Mouse (Mus musculus): ENCODE data around the gene Cd37. TPM values are rescaled to one million over a fixed set of nuclear protein-coding genes. Genes with fewer than 3 reads are reported as not detected.

Gene Cd37
- polyA plus RNA-seq, 1 experiment from 2014 or later: 1.4 TPM

DNA sequence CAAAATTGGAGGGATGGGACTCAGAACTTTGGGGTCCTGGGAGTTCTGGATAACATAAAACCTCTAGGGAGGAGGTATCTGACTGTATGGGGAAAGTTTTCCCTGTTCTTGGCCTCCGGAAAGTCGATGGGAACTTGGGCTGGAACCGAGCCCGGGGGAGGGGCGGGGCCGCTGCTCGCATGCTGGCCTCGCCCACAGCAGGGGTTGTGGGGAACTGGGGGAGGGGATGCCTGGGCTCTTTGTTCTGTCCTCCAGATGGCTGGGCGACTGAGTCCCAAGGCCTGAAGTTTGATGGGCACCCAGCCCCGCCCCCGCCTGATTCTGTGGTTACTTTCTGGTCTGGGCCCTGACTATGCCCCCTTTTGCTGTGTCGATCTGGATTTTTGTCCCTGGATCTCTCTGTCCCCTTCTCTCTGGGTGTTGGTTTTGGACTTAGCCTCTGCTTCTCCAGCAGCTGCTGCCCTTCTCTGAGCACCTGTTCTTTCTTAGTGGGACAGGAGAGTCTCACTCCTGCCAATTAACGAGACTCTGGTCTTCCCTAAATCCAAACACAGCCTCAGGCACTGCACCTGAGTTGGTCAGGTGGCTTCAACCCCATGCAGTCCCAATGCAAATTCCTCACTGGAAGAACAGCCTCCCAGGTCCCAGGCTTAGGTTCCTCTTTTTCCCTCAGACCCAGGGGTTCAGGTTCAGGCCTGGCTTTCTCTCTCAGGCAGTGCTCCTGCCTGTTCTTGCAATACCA is 22.3 kb downstream of the Cd37 start:
- H3K27ac ChIP-seq (ENCODE audit: poor library complexity, severe bottlenecking): peak overlapping the region; percentile 94
- peak overlapping the region; percentile 87 for H3K9ac ChIP-seq
- H3K9me3 ChIP-seq (replicated peaks): no peaks in the 10 kb centered on the region
- H3K4me1 ChIP-seq (replicated peaks): peaks cover 35% of the 10 kb centered on the region
- H3K36me3 ChIP-seq: peaks cover 45% of the 10 kb centered on the region
- H3K27me3 ChIP-seq (replicated peaks): peaks cover 9% of the 10 kb centered on the region
- ATAC-seq (ENCODE audit: insufficient number of reproducible peaks, low FRiP score): peak; percentile 81
- H3K4me3 ChIP-seq: peak overlapping the region; percentile 62
- 2% methylated on average over 13 of the region's 13 CpGs for WGBS
- peak overlapping the region; percentile 90 for H3K4me2 ChIP-seq

DNA sequence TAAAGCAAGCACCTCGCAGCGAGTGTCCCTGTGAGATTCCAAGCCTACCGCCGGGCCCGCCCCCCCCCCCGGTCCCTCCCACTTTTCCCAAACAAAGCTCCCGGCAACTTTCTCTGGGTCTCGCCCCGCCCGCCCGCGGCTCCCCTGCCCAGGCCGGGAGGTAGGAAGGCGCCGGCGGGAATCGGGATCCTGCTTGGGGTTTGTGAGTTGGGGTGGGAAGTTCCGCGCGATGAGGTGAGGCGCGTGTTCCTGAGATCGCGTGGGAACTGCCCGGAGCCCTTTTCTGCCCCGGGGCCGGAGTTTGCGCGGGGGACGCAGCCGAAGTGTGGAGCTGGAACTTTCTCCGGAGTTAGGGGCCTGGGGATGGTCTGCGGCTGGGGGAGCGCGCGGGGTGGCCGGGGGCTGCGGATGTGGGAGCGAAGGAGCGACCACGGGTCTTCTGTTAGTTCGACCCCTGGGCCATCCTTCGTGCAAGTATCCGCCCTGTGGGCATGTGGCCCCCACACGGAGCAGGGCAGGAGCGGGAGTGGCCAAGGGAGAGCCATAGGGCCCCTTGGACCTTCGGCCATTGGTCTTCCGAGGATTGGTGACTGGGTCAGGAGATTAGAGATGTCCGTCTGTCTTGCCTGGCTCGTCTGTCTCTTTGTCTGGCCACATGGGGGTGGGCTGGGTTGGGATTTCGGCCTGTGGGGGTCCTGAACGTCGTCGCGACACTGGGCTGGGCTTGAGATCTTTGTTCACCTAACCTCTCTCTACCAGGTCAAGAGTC is 23.1 kb downstream of the Cd37 start, which contains the start of gene Tead2:
TSS of gene Tead2 (plus strand) at position 81 of the 769 bp plus-strand sequence.
- H3K9me3 ChIP-seq (replicated peaks): no peaks in the 10 kb centered on the region
- peaks cover 38% of the 10 kb centered on the region for H3K36me3 ChIP-seq
- peaks cover 39% of the 10 kb centered on the region for H3K4me1 ChIP-seq (replicated peaks)
- H3K9ac ChIP-seq: peak within 1 kb of the TSS; percentile 87
- under 1% methylated on average over 55 of the region's 55 CpGs for WGBS
- ATAC-seq (ENCODE audit: insufficient number of reproducible peaks, low FRiP score): peak; percentile 59
- H3K27me3 ChIP-seq (replicated peaks): peaks cover 16% of the 10 kb centered on the region
- H3K27ac ChIP-seq (ENCODE audit: poor library complexity, severe bottlenecking): peak within 1 kb of the TSS; percentile 94
- peak within 1 kb of the TSS; percentile 90 for H3K4me2 ChIP-seq
- H3K4me3 ChIP-seq: peak within 1 kb of the TSS; percentile 62

DNA sequence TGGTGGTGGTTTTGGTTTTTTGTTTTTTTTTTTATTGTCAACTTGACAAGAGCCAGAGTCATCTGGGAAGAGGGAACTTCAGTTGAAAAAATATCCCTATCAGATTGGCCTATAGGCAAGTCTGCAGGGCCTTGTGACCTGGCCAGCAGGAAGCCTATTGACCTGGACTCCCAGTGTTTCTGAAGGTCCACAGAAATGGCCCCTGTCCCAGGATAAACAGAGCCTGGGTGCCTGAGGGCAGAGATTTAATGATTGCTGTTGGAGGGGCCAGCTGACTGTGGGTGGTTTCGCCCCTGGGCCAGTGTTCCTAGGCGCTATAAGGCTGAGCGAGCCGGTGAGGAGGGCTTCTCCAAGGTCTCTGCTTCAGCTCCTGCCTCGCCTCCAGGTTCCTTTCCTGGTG is 25.2 kb downstream of the Cd37 start:
- H3K27ac ChIP-seq (ENCODE audit: poor library complexity, severe bottlenecking): no peak overlapping the region
- no peak overlapping the region for H3K9ac ChIP-seq
- WGBS: 73% methylated on average over 5 of the region's 5 CpGs

DNA sequence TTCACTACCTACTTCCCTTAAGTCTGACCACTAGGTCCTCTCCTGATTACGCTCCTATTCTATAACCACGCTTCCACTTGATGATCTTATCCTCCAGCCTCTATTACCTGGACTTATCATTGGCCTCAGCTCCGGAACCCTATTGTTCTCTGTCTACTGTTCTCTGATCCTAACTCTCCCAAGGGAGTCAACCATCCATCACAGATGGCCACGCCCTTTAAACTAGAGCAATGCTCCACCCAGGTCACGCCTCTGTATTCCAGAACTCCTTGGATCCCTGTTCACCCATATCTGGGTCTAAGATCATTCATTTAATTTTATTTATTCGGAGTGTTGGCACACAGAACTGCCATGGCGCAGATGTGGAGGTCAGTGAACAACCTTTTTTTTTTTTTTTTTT is 26.6 kb downstream of the Cd37 start:
- H3K27me3 ChIP-seq (replicated peaks): peaks cover 25% of the 10 kb centered on the region
- H3K9ac ChIP-seq: no peak overlapping the region
- H3K36me3 ChIP-seq: peaks cover 4% of the 10 kb centered on the region
- WGBS: 65% methylated on average over 7 of the region's 7 CpGs
- peak overlapping the region; percentile 52; the same call in 1 of the 2 replicates for H3K4me2 ChIP-seq
- H3K4me3 ChIP-seq: no peak overlapping the region
- peaks cover 16% of the 10 kb centered on the region for H3K4me1 ChIP-seq (replicated peaks)
- no peak overlapping the region for H3K27ac ChIP-seq (ENCODE audit: poor library complexity, severe bottlenecking)
- no peaks in the 10 kb centered on the region for H3K9me3 ChIP-seq (replicated peaks)
- no peak for ATAC-seq (ENCODE audit: insufficient number of reproducible peaks, low FRiP score)

More for the DNA sequence above, 25.2 kb downstream of the Cd37 start:
- H3K27me3 ChIP-seq (replicated peaks): peaks cover 25% of the 10 kb centered on the region
- peaks cover 29% of the 10 kb centered on the region for H3K4me1 ChIP-seq (replicated peaks)
- peaks cover 17% of the 10 kb centered on the region for H3K36me3 ChIP-seq
- no peak overlapping the region for H3K4me2 ChIP-seq
- H3K9me3 ChIP-seq (replicated peaks): no peaks in the 10 kb centered on the region
- H3K4me3 ChIP-seq: no peak overlapping the region
- no peak for ATAC-seq (ENCODE audit: insufficient number of reproducible peaks, low FRiP score)

DNA sequence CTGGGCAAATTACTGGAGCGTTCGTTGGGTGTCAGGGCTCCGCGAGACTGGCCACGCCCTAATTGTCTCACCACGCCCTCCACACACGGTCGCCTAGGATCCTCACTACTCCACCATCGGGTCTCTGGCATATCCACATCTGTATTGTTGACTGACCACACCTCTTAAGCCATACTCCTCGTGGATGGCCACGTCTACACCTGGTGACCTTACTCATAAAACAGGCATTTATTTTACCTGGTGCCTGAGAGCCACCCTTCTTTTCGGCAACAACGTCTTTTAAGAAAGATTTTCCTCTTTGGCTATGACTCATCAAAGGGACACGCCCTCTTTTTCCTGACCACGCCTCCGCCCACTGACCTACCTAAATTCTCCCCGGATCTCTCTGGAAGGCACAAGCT is 27.1 kb downstream of the Cd37 start, which contains the start of gene Dkkl1:
TSS of gene Dkkl1 (minus strand) at position 297 of the 401 bp plus-strand sequence.
- H3K36me3 ChIP-seq: no peaks in the 10 kb centered on the region
- peak within 1 kb of the TSS; percentile 14; the same call in 1 of the 2 replicates for H3K4me3 ChIP-seq
- no peak within 1 kb of the TSS for H3K27ac ChIP-seq (ENCODE audit: poor library complexity, severe bottlenecking)
- no peak for ATAC-seq (ENCODE audit: insufficient number of reproducible peaks, low FRiP score)
- 4% methylated on average over 17 of the region's 17 CpGs for WGBS
- H3K9me3 ChIP-seq (replicated peaks): no peaks in the 10 kb centered on the region
- no peak within 1 kb of the TSS for H3K9ac ChIP-seq
- peaks cover 25% of the 10 kb centered on the region for H3K27me3 ChIP-seq (replicated peaks)
- peaks cover 11% of the 10 kb centered on the region for H3K4me1 ChIP-seq (replicated peaks)
- peak within 1 kb of the TSS; percentile 52 for H3K4me2 ChIP-seq

DNA sequence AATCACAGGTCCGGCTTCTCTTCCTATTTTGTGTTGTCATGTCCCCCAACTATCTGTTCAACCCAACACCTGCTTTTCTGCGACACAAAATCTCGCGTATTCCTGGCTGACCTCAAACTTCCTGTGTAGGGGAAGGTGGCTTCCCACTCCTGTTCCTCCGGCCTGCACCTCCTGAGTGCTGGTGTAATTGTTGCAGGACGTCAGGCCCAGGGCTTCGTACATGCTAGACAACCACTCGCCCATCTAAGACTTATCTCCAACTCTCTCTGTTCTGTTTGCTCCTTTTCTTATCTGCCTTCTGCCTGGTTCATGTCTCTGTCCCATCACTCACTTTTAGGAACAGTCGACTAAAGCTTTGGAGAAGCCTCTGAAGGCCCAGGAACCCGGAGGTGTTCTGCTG is 27.8 kb downstream of the Cd37 start:
- Histone ChIP-seq H3K9ac (no peak overlapping the region), H3K27me3 (replicated peaks) (peaks cover 30% of the 10 kb centered on the region), H3K4me3 (no peak overlapping the region), H3K27ac (ENCODE audit: poor library complexity, severe bottlenecking) (no peak overlapping the region), H3K36me3 (no peaks in the 10 kb centered on the region), H3K9me3 (replicated peaks) (no peaks in the 10 kb centered on the region), H3K4me1 (replicated peaks) (peaks cover 10% of the 10 kb centered on the region), H3K4me2 (peak overlapping the region; percentile 52)
- WGBS: 41% methylated on average over 10 of the region's 10 CpGs
- ATAC-seq (ENCODE audit: insufficient number of reproducible peaks, low FRiP score): no peak

DNA sequence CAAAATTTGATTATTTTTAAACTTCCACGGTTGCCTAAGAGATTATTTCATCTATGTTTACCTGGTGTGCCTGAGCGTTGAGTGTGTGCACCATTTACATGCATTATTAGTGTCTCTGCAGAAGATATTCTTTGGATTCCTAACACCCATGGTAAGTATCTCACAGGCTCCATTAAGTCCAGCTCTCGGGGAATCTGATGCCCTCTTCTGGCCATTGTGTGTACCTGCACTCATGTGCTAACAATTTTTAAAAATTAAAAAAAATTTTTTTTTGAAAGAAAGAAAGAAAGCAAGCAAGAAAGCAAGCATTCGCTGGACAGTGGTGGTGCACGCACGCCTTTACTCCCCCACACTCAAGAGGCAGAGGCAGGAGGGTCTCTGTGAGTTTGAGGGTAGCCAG is 30.7 kb downstream of the Cd37 start:
- H3K36me3 ChIP-seq: no peaks in the 10 kb centered on the region
- no peak overlapping the region for H3K4me2 ChIP-seq
- no peak overlapping the region for H3K4me3 ChIP-seq
- no peak overlapping the region for H3K27ac ChIP-seq (ENCODE audit: poor library complexity, severe bottlenecking)
- 72% methylated on average over 6 of the region's 6 CpGs for WGBS
- H3K27me3 ChIP-seq (replicated peaks): peaks cover 37% of the 10 kb centered on the region
- H3K4me1 ChIP-seq (replicated peaks): peaks cover 6% of the 10 kb centered on the region
- no peak overlapping the region for H3K9ac ChIP-seq
- no peaks in the 10 kb centered on the region for H3K9me3 ChIP-seq (replicated peaks)
- ATAC-seq (ENCODE audit: insufficient number of reproducible peaks, low FRiP score): no peak

DNA sequence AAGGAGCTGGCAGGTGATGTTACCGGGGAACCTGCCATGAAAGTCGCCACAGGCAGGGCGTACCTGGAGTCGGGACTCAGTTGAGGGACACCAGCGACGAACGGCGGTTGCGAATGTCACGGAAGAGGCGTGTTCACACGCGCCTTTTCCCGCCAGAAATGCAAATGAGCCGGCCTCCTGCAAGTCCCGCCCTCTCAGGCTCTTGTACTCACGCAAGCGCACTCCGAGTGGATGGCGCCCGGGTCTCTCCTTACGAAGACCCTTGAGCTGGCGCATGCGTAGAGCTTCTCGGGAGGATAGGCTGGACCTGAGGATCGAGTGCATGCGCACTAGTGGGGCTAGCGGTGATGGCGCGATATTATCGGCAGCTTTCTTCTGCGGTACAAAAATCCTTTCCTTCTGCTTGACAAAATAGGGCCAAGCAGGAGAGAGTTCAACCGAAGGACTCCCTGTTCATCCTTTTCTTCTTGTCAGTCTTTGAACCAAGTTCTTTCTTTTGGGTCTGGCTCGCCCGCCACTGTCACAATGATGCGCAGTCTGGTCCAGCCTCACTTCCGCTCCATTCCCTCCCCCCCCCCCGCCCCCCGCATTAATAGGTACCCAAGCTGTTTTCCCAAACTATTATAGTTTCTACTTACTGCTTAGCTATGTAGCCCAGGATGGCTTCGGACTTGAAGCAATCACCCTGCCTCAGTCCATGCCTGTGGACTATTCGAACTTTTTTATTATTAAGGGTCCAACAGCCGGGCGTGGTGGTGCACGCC is 34.4 kb downstream of the Cd37 start, which contains the start of gene Ccdc155:
TSS of gene Ccdc155 (minus strand) at position 513 of the 764 bp plus-strand sequence.
- H3K4me1 ChIP-seq (replicated peaks): peaks cover 9% of the 10 kb centered on the region
- no peak within 1 kb of the TSS for H3K27ac ChIP-seq (ENCODE audit: poor library complexity, severe bottlenecking)
- no peaks in the 10 kb centered on the region for H3K36me3 ChIP-seq
- peak within 1 kb of the TSS; percentile 57 for H3K9ac ChIP-seq
- H3K27me3 ChIP-seq (replicated peaks): peaks cover 29% of the 10 kb centered on the region
- no peaks in the 10 kb centered on the region for H3K9me3 ChIP-seq (replicated peaks)
- peak within 1 kb of the TSS; percentile 47 for H3K4me3 ChIP-seq
- peak; percentile 88 for ATAC-seq (ENCODE audit: insufficient number of reproducible peaks, low FRiP score)
- 8% methylated on average over 44 of the region's 44 CpGs for WGBS
- peak within 1 kb of the TSS; percentile 68 for H3K4me2 ChIP-seq

DNA sequence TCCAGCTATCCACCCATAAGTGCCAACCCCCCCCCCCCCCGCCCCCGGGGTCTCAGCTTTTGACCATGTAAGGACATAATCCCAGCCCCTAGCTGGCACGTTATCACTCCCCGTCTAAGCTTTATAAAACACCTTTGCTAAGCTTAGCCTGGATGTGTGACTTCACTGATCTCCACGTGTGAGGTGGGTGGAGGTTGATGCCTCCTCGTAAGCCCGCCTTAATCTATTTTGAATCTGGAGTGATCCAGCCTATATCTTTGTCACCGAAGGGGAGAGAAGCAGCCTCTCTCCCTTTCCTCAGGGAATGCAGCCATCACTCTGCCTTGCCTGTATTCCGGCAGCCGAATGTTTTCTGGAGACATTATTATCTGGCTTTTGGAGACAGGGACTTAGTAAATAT is 36.3 kb downstream of the Cd37 start:
- Histone ChIP-seq H3K4me3 (no peak overlapping the region), H3K27ac (ENCODE audit: poor library complexity, severe bottlenecking) (no peak overlapping the region), H3K9ac (peak overlapping the region; percentile 13; the same call in 1 of the 2 replicates), H3K27me3 (replicated peaks) (peaks cover 34% of the 10 kb centered on the region), H3K36me3 (no peaks in the 10 kb centered on the region), H3K4me2 (no peak overlapping the region), H3K9me3 (replicated peaks) (no peaks in the 10 kb centered on the region), H3K4me1 (replicated peaks) (peaks cover 9% of the 10 kb centered on the region)
- ATAC-seq (ENCODE audit: insufficient number of reproducible peaks, low FRiP score): no peak
- 17% methylated on average over 10 of the region's 10 CpGs for WGBS

DNA sequence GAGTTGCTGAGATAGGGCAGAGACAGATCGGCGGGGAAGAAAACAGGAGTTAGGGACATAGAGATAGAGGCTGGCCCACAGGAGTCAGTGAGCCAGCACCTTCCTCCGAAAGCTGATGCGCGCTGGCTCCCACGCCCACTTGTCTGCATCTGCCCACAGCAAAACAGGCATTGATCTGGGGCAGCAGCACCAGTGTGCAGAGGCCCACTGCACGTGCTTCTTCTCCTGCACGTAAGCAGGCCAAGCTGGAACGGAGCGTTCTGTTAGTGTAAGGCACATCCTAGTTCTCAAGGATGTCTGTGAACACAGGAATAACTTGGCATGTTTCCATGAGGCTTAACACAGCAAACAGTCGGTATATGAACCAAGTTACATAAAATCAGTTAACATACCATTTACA is 40.0 kb downstream of the Cd37 start:
- no peaks in the 10 kb centered on the region for H3K36me3 ChIP-seq
- H3K9me3 ChIP-seq (replicated peaks): no peaks in the 10 kb centered on the region
- no peak overlapping the region for H3K4me2 ChIP-seq
- WGBS: 72% methylated on average over 11 of the region's 11 CpGs
- ATAC-seq (ENCODE audit: insufficient number of reproducible peaks, low FRiP score): no peak
- H3K9ac ChIP-seq: no peak overlapping the region
- peaks cover 47% of the 10 kb centered on the region for H3K27me3 ChIP-seq (replicated peaks)
- no peak overlapping the region for H3K4me3 ChIP-seq
- H3K27ac ChIP-seq (ENCODE audit: poor library complexity, severe bottlenecking): no peak overlapping the region
- peaks cover 19% of the 10 kb centered on the region for H3K4me1 ChIP-seq (replicated peaks)

Measured in heart, embryonic 12.5 days (tissue).